Mouse (Mus musculus) liver, adult 2 months (tissue): ENCODE data around the gene Heatr6. TPM values are rescaled to one million over a fixed set of nuclear protein-coding genes. Genes with fewer than 3 reads are reported as not detected.

Experiments
- DNase-seq: peaks from one replicate; pipeline ENCODE4 v3.0.0-alpha.2; 2011; ENCODE audit warnings: low read depth, low spot score; ENCODE audit errors: extremely low read depth
- H3K27ac ChIP-seq: fragments of 200-500 bp; replicated peaks from 2 replicates; pipeline ENCODE4 v1.5.1; 2012; ENCODE audit warnings: low read depth, mild to moderate bottlenecking, control low read depth, inconsistent platforms, low read length; ENCODE audit not compliant: insufficient read depth
- H3K27me3 ChIP-seq: fragments of 200-500 bp; 2 replicates; pipeline ENCODE4 v1.6.1; 2012; ENCODE audit warnings: mild to moderate bottlenecking, moderate library complexity, low read length, inconsistent platforms; ENCODE audit not compliant: control insufficient read depth, insufficient read depth
- H3K36me3 ChIP-seq: fragments of 200-500 bp; 2 replicates; pipeline ENCODE4 v1.6.1; 2012; ENCODE audit warnings: low read length, inconsistent platforms; ENCODE audit not compliant: control insufficient read depth, insufficient read depth
- H3K4me1 ChIP-seq: fragments of 200-500 bp; 2 replicates; pipeline ENCODE4 v1.6.1; 2011; ENCODE audit warnings: low read length; ENCODE audit not compliant: control insufficient read depth, insufficient read depth
- H3K4me3 ChIP-seq: fragments of 200-500 bp; 2 replicates; pipeline ENCODE4 v1.5.1; 2011; ENCODE audit warnings: low read depth, mild to moderate bottlenecking, control low read depth, low read length, moderate library complexity; ENCODE audit not compliant: insufficient read depth
- H3K79me2 ChIP-seq: fragments of 200-500 bp; 2 replicates; pipeline ENCODE4 v1.6.1; 2012; ENCODE audit warnings: inconsistent platforms, mild to moderate bottlenecking, low read length, moderate library complexity; ENCODE audit not compliant: control insufficient read depth, insufficient read depth
- H3K9ac ChIP-seq: fragments of 200-500 bp; 2 replicates; pipeline ENCODE4 v1.6.1; 2012; ENCODE audit warnings: low read depth, mild to moderate bottlenecking, control low read depth, inconsistent platforms, low read length
- CTCF ChIP-seq: fragments of 200-500 bp; IDR thresholded peaks from 2 replicates; pipeline ENCODE4 v1.5.1; 2011; ENCODE audit warnings: low read depth, low read length, control low read depth
- POLR2A ChIP-seq: fragments of 200-500 bp; IDR thresholded peaks from 2 replicates; pipeline ENCODE4 v1.6.1; 2011; ENCODE audit warnings: low read length, control low read depth; ENCODE audit not compliant: insufficient read depth; ENCODE audit errors: extremely low read depth
- WGBS: fragments of 180-500 bp; shearing (Covaris S2); methylation state at CpG from one replicate; pipeline ENCODE4 v1.1.7; 2018; 5-methylcytosine and 5-hydroxymethylcytosine counted together
- polyA plus RNA-seq: library from polyadenylated mRNA; depleted of rRNA; stranded (reverse); fragments of >200 nt; gene quantifications from 2 replicates; pipeline ENCODE4 v1.2.3, GENCODE M21; 2012
- total RNA-seq: library from RNA; depleted of rRNA; stranded (reverse); fragments of >200 nt; gene quantifications from 2 replicates; pipeline ENCODE4 v1.2.3, GENCODE M21; 2014

Gene Heatr6
- total and polyA plus RNA-seq, 2 experiments = 6.5 to 9.8 TPM

DNA sequence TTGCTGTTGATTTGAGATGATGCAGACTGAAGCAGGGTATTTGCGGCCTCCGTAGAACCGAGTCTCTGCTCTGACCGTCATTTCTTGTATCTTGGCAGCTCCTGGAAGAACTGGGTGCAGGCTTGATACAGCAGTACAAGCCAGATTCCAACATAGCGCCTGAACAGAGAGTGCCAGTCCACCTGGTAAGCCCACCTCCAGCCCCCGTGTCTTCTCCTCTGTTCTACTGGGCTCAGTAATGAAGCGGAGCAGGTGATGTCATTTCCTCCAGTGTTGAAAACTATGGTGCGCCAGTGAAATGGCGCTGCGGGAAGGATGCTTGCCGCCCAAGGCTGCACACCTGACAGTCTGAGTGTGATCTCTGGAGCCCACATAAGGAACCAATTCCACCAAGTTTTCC is 20.8 kb downstream of the Heatr6 start:
- H3K36me3 ChIP-seq = peaks cover 74% of the 10 kb centered on the region
- DNase-seq = no peak
- no peak overlapping the region for H3K27ac ChIP-seq
- no peak overlapping the region for H3K4me3 ChIP-seq
- 93% methylated on average over 11 of the region's 11 CpGs for whole genome bisulfite sequencing
- no peaks in the 10 kb centered on the region for H3K27me3 ChIP-seq
- H3K79me2 ChIP-seq = no peaks in the 10 kb centered on the region
- no peak for TF ChIP-seq POLR2A
- TF ChIP-seq CTCF = no peak
- no peaks in the 10 kb centered on the region for H3K4me1 ChIP-seq
- no peak overlapping the region for H3K9ac ChIP-seq

GRCm38 (mm10) chr11:83776798-83777197 is 23.3 kb downstream of the Heatr6 start:
- Histone ChIP-seq H3K79me2 (no peaks in the 10 kb centered on the region), H3K27ac (no peak overlapping the region), H3K4me3 (no peak overlapping the region), H3K27me3 (no peaks in the 10 kb centered on the region), H3K9ac (no peak overlapping the region), H3K36me3 (peaks cover 80% of the 10 kb centered on the region), H3K4me1 (no peaks in the 10 kb centered on the region)
- no peak for TF ChIP-seq CTCF
- TF ChIP-seq POLR2A = no peak
- WGBS = 89% methylated on average over 8 of the region's 8 CpGs
- no peak for DNase-seq

- Histone ChIP-seq H3K36me3 (peaks cover 30% of the 10 kb centered on the region), H3K9ac (no peak overlapping the region), H3K79me2 (no peaks in the 10 kb centered on the region), H3K4me3 (no peak overlapping the region), H3K4me1 (no peaks in the 10 kb centered on the region; the same call in 1 of the 2 replicates), H3K27ac (no peak overlapping the region), H3K27me3 (no peaks in the 10 kb centered on the region)
- no peak for DNase-seq
- TF ChIP-seq POLR2A (no peak), CTCF (no peak)
- WGBS = 92% methylated on average over 14 of the region's 14 CpGs
These were observed 30.6 kb downstream of the Heatr6 start for GRCm38 (mm10) chr11:83783931-83784600.

DNA sequence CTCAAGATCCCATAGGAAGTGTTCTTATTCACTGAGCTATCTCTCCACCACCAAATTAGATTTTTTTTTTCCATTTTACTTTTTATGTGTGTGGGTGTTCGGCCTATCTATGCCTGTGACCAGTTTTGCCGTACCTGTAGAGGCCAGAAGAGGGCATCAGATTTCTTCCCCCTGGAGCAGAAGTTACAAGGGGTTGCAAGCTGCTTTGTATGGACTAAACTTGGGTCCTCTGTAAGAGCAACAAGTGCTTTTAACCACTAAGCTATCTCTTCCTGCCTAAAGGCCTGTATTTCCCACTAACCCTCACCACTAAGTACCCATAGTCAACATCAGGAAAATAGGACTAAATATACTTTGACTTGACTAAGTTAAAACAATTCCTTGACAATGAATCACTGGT is 31.2 kb downstream of the Heatr6 start:
- H3K9ac ChIP-seq = no peak overlapping the region
- H3K27me3 ChIP-seq = no peaks in the 10 kb centered on the region
- no peak overlapping the region for H3K27ac ChIP-seq
- no peak overlapping the region for H3K4me3 ChIP-seq
- H3K4me1 ChIP-seq = no peaks in the 10 kb centered on the region; the same call in 1 of the 2 replicates
- WGBS = 82% methylated on average over 2 of the region's 2 CpGs
- peaks cover 25% of the 10 kb centered on the region for H3K36me3 ChIP-seq
- no peak for DNase-seq
- no peak for TF ChIP-seq POLR2A
- no peak for TF ChIP-seq CTCF
- H3K79me2 ChIP-seq = no peaks in the 10 kb centered on the region

- Histone ChIP-seq H3K27me3 (no peaks in the 10 kb centered on the region), H3K79me2 (no peaks in the 10 kb centered on the region), H3K9ac (no peak overlapping the region), H3K27ac (no peak overlapping the region), H3K36me3 (peaks cover 18% of the 10 kb centered on the region), H3K4me3 (no peak overlapping the region), H3K4me1 (no peaks in the 10 kb centered on the region; the same call in 1 of the 2 replicates)
- peak; percentile 43 for DNase-seq
- 10% methylated on average over 2 of the region's 2 CpGs for WGBS
- TF ChIP-seq CTCF (peak; percentile 30; the same call in 1 of the 2 replicates), POLR2A (no peak)
These were observed 31.9 kb downstream of the Heatr6 start for GRCm38 (mm10) chr11:83785366-83785765.

GRCm38 (mm10) chr11:83786835-83787234 is 33.3 kb downstream of the Heatr6 start:
- TF ChIP-seq CTCF (no peak), POLR2A (no peak)
- no peak overlapping the region for H3K9ac ChIP-seq
- H3K36me3 ChIP-seq = peaks cover 8% of the 10 kb centered on the region
- H3K27ac ChIP-seq = no peak overlapping the region
- H3K27me3 ChIP-seq = no peaks in the 10 kb centered on the region
- no peak for DNase-seq
- H3K79me2 ChIP-seq = no peaks in the 10 kb centered on the region
- 70% methylated on average over 4 of the region's 4 CpGs for WGBS
- H3K4me1 ChIP-seq = no peaks in the 10 kb centered on the region; the same call in 1 of the 2 replicates
- H3K4me3 ChIP-seq = no peak overlapping the region
